Mouse (Mus musculus): ENCODE data around the gene P3h4.

The P3h4 gene

GRCm38 (mm10) chr11:100414021-100414913 is at the start of gene P3h4:
Gene P3h4 (minus strand): TSS chr11:100414836.
- DNase-seq (ENCODE audit: low spot score) = peak; percentile 88

GRCm38 (mm10) chr11:100462699-100463098 is 48.1 kb upstream of the P3h4 start:
- DNase-seq (ENCODE audit: low spot score) = no peak

DNA sequence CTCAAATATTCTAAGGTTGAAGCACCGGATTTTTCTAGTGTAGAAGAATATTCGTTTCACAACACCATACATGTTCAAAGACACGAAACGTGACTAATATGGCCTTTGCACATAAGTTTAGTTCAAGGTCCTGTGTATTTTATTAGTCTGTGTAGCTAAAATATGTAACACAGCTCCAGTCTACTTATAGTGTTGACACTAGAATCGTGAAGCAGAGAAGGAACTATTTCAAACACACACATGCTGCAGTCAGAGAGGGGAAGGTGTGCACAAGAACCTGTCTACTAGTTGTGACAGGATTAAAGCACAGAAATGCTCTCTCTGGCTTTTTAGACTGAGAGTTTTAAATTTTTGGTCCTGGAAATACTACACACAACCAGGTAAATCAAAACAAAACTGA is 43.1 kb upstream of the P3h4 start:
- DNase-seq (ENCODE audit: low spot score) = no peak

DNA sequence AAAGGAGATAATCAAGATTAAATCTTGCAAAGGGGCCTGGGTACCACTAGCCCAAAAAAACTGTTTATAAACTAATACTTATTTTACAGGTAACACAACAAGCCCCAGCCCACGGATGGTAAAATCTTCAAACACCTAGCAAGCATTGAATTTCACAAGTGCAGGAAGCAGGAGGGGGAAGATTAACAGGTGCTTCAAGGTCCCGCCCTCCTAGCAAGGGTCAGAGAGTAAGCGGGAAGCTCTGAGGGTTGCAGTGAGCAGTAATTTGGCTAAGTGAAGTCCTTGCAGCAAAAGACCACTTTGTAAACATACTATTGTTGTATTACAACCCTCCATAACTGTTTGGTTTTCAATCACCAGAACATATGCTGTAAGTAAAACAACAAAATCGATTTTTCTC is 42.6 kb upstream of the P3h4 start:
- no peak for DNase-seq (ENCODE audit: low spot score)

DNA sequence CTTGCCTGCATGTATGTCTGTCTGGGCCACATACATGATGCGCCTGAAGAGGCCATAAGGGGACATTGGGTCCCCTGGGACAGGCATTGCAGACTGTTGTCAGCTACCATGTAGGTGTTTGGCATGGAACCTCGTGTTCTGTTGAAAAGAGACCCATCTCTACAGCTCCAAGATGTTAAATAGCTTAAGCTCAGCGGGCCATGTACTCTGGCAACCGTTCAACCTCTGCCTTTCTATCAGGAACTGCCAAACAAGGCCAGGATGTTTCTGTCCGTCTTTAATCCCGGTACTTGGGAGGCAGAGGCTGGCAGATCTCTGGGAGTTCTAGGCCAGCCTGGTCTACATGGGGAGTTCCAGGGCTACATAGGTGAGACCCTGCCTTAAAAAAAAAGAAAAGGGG is 28.0 kb upstream of the P3h4 start:
- no peak for DNase-seq (ENCODE audit: low spot score)

DNA sequence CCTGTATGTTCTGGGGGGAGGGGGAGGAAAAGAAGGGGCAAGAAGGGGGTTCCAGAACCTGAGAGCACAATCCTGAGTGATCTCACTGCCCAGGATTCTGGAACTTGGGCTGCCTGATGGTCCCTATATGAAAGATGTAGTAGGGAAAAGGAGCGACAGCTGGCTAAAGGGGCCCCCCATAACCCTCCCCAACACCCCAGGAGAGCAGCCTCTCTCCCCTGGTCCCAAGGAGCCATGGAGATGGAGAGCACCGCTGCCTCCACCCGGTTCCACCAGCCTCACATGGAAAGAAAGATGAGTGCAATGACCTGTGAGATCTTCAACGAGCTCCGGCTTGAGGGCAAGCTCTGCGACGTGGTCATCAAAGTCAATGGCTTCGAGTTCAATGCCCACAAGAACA is 27.2 kb upstream of the P3h4 start, which contains the start of the genes Nt5c3b and Klhl10:
Gene Nt5c3b (minus strand): TSS at position 12 of the 400 bp plus-strand sequence.
Gene Klhl10 (plus strand): TSS at position 121 of the 400 bp plus-strand sequence.
- no peak for DNase-seq (ENCODE audit: low spot score)

GRCm38 (mm10) chr11:100440691-100441522 is 26.3 kb upstream of the P3h4 start:
- peak; percentile 93 for DNase-seq (ENCODE audit: low spot score)

- DNase-seq (ENCODE audit: low spot score) = no peak
Observed at GRCm38 (mm10) chr11:100437901-100438300, 23.3 kb upstream of the P3h4 start.

GRCm38 (mm10) chr11:100435678-100436246 is 21.1 kb upstream of the P3h4 start:
- peak; percentile 51 for DNase-seq (ENCODE audit: low spot score)

- DNase-seq (ENCODE audit: low spot score) = no peak
Observed at GRCm38 (mm10) chr11:100432002-100432401, 17.4 kb upstream of the P3h4 start.

DNA sequence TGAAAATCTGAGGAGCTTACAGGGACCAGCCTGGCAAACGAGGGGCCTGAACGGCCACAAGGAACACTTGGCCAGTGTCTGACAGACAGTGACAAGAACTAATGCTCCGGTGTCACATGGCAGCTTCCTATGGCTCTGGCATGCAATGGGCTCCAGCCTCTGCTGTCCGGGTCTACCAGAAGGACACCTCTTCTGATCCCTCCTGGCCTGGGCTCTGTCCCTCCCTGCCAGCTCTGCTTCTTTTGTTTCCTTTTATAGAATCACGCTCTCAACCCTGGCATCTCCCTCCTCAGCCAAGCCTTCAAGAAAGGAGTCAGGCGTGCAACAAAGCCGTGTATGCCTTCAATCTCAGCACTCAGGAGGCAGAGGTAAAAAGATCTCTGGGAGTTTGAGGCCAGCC is 15.4 kb upstream of the P3h4 start:
- DNase-seq (ENCODE audit: low spot score) = no peak

DNA sequence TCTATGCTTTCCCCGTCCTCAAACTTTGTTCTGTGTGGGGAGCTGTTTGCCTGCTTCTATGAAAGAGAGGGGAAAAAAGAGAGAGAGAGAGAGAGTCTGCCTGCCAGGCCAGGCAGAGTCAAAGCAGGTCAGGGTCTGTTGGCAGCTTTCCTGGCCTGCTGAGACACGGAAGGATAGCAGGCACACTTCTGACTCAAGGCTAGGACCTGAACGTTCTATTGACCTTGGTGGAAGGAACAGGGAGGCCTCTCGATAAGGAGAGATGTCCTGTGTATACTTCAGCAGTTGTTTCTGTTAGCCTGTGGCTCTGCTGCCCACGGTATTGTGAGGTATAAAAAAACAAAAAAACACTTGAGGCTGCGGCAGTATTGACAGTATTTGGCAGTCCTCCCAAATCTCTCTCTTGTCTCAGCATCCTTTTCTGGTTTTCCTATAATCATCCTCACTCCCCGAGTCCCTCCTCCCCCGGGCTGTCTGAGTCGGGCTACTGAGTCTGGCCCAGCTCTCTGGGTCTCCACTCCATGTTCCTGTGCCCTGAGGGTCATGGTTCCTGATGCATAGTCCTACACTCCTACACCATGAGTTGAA is 14.1 kb upstream of the P3h4 start:
- no peak for DNase-seq (ENCODE audit: low spot score)

DNA sequence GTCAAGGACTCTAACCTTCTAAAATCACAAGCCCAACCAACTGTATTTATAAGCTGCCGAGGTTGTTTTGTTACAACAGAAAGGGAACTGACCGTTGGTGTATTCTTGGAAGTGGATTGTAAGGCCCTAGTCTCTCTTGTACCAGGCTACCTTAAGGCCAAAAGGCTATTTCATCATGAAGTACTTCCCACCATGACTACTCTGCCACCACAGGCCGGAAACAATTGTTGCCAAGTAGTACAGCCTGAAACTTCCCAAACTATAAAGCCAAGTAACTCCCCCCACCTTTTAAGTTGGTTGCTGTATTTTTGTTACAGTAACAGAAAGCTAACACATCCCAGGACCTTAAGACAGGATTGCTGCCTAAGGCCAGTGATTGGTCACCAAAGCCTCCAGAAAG is 12.2 kb upstream of the P3h4 start:
- no peak for DNase-seq (ENCODE audit: low spot score)

- DNase-seq (ENCODE audit: low spot score) = peak; percentile 87
Observed at GRCm38 (mm10) chr11:100425851-100426250, 11.2 kb upstream of the P3h4 start.

DNA sequence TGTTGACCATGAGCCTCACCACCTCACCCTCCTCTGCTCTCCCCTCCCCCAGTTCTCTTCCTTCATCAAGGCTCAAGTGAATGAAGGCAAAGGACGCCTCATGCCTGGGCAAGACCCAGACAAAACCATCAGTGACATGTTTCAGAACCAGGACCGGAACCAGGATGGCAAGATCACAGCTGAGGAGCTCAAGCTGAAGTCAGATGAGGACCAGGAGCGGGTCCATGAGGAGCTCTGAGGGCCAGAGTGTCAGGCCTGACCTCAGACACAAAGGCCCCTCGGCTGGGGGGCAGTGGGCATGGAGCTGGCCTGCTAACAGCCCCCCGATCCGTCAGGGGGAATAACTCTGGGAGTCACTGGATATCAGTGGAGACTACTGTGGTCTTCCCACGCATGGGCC is 9.2 kb upstream of the P3h4 start:
- no peak for DNase-seq (ENCODE audit: low spot score)

DNA sequence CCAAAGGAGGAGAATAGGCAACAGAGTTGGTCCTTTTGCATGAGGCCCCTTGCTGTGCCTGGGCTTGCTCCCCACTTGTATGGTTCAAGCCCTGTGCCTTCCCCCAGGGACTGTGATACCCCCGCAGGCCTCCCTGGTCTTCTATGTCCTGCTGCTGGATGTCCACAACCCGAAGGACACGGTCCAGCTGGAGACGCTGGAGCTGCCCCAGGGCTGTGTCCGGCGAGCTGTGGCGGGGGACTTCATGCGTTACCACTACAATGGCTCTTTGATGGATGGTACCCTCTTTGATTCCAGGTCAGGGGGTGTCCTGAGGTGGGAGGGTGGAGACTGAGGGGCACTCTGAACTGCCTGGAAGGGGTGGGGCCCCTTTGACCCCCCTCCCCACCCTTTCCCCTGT is 6.9 kb upstream of the P3h4 start:
- no peak for DNase-seq (ENCODE audit: low spot score)

- peak; percentile 65 for DNase-seq (ENCODE audit: low spot score)
Observed at GRCm38 (mm10) chr11:100414914-100415822, 532 bp upstream of the P3h4 start, which contains the start of gene Fkbp10. Gene Fkbp10 (plus strand): TSS chr11:100415697.

GRCm38 (mm10) chr11:100413541-100413940 is 1.1 kb downstream of the P3h4 start:
- no peak for DNase-seq (ENCODE audit: low spot score)

DNA sequence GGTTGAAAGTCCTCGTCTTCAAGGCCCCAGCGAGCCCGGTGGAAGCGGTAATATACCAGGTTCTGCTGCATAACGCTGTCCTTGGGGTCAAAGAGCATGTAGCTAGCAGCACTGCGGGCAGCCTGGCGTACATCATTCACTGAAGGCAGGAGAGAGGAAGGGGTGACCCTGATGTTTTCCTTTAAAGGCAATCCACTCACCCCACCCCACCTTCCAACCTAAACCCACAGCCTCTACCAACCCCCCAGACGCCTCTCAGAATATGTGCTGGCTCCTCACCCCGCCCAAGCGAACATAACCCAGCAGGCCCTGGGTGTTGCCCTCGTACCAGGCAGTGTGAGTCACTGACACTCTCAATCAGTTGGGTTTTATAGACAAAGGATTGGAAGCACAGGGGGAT is 2.9 kb downstream of the P3h4 start:
- DNase-seq (ENCODE audit: low spot score) = no peak

GRCm38 (mm10) chr11:100409686-100410085 is 5.0 kb downstream of the P3h4 start:
- DNase-seq (ENCODE audit: low spot score) = no peak
